Mouse (Mus musculus): ENCODE measurements around the gene Hectd1.

The Hectd1 gene

DNA sequence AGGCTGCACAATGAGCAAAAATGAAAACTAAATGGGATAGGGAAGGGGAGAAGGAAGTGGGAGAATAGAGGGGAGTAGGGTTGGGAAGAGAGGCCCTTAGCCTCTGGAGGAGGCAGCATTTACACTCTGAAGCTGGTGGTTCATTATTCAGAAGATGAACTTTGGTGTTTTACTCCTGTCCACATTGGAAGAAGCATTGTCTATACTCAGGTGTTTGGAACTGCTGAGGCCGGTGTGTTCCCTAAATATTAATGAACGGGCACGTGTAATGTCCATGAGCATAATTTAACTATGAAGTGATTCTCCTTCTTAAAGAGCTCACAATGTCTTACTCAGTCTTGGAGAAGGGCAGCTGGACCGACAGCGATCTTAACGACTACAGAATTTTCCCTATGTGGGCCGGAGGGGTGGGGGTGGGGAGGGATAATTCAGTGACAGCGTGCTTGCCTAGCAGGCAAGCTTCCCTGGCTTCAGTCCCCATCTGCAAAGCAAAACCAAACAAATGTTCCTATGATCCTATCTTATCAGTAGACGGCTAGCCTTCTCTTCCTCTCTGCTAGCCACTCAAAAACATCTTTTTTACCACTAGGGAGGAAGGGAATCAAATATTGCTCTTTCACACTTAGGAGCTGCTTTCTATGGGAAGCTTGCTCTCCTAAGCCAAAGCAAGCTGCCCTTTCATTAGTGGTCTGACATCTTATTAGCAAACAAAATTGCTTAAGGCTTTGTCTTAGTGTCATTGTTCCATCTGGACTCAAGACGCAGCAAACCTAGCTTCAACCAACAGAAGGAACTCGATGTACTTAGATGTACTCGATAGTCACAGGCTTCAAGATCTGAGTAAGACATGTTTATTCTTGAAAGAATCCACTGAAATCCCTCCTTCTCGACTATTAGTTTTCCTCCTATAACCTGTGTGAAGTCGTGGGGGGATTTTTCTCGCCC lies 14.5 kb upstream of the Hectd1 start:
- DNase-seq: no peak

DNA sequence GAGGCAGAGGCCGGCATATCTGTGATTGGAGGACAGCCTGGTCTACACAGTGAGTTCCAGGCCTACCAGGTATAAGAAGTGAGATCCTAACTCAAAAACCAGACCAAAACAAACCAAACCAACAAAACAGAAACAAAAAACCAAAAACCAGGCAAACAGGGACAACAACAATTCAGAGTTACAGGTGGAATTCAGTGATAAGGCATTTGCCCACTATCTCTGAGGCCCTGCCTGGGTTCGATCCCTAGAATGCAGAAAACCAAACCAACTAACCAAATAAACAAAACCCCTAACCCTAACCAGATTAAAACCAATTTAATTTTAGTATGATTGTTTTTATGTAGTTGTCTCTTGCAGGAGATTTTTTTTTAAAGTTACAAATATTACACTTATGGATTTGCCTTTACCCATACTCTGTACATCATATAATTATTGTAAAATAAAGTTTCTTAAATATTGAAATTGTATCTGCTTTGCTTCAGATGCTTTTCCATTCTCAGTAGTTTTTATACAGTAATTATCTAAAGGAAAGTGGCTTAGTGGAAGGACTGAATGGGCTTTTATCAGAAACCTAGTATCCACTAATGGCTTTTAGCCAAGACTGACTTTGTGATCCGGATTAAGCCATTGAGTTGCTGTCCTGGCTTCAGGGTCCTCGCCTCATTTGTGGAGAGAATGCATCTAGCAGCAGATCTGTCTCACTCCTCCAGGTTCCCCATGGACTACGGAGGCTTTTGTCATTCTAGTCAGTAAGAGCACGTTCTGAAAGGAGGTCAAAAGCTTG lies 12.9 kb upstream of the Hectd1 start:
- DNase-seq: no peak

GRCm38 (mm10) chr12:51839856-51840255 lies 10.5 kb upstream of the Hectd1 start:
- no peak for DNase-seq

- no peak for DNase-seq
These were observed 5.9 kb upstream of the Hectd1 start for GRCm38 (mm10) chr12:51835219-51835618.

GRCm38 (mm10) chr12:51831931-51832330 lies 2.6 kb upstream of the Hectd1 start:
- no peak for DNase-seq

DNA sequence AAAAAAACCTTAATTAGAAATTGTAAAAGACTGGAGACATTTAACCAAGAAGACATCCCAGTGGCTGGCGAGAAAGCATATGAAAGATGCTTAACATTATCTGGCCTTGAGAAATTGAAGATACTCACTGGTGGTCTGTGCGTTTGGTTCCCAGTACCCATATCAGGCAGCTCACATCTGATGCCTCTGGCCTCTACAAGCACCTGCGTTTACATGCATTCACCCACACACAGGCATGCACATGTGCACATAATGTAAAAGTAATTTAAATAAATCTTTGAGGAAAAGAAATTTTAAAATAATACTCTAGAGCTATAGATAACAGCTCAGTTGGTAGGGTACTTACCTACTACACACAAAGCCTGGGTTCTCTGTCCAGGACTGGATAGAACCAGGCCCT lies 2.0 kb upstream of the Hectd1 start:
- DNase-seq: no peak

DNA sequence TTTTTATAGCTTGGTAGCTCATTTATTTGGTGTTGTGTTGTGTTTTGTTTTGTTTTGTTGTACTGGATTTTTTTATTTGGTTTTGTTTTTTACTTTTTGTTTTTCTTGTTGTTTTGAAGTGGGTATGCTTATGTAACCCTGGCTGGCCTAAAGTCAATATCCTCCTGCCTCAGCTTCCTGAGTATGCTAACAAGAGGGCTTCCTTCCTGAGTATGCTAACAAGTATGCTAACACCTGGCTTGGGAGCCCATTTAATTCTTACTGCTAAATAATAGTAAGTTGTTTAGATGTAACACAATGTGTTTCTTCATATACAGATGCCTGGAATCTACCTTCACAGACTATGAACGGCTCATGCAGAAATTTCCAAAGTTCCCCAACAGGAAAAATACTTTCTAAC lies 1.3 kb upstream of the Hectd1 start:
- no peak for DNase-seq

GRCm38 (mm10) chr12:51830077-51830402 lies 704 bp upstream of the Hectd1 start:
- no peak for DNase-seq

DNA sequence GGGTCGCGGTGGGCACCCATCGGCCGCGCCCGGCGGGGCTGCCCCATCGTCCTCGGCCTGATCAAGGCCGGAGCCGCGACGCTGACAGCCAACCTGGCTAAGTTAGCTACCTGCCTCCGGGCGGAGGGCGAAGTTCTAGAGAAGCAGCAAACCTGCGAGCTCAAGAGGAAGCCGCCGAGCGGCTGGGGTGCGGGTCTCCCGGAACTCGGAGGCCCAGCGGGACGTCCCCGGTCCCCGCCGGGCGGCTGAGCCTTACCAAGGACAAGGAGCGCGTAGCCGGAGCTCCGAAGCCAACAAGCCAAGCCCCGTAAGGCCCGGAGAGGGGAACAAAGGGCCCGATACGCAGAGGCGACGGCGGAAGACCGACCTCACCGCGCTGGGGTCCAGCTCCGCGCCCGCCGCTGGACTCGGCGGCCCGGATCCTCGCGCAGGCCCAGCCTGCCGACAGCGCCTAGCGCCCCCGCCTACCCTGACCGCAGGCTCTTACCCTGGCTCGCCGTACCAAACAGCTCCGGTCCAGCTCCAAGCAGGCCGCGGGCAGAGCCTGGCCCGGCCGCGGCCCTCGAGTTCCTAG lies 533 bp downstream of the Hectd1 start:
- DNase-seq: peak; percentile 65

- no peak for DNase-seq
These were observed 1.2 kb downstream of the Hectd1 start for GRCm38 (mm10) chr12:51827958-51828650.

DNA sequence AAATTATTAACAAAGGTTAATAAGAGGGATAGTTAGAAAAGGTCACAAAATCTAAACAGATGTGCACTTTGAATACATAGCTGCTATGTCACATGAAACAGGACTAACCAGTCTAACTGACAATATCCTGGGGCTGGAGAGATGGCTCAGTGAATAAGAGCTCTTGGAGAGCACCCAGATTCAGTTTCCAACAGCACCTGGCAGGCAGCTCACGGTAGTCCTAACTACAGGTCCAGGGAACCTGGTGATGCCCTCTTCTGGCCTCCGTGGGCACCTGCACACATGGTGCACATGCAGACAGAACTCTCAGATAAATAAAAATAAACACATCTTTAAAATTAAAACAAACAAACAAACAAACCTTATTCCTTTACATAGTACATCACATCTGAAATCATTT lies 4.0 kb downstream of the Hectd1 start:
- DNase-seq: no peak

DNA sequence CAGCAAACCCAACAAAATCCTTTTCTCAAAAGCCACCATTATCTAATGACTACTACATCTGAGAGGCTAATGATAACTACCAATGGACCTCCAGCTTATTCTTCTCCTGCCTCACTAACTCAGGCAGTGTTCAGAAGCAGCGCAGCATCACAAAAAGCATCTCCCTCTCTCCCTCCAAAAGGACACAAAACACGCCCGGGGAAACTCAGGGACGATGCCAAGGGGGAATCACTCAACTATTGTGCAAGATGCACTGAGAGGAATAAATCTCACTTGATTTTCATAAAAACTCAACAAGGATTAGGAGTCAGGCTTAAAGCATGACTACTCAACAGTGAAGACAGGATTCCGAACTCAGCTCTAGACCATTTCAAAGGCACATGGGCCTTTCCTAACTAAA lies 6.0 kb downstream of the Hectd1 start:
- no peak for DNase-seq

DNA sequence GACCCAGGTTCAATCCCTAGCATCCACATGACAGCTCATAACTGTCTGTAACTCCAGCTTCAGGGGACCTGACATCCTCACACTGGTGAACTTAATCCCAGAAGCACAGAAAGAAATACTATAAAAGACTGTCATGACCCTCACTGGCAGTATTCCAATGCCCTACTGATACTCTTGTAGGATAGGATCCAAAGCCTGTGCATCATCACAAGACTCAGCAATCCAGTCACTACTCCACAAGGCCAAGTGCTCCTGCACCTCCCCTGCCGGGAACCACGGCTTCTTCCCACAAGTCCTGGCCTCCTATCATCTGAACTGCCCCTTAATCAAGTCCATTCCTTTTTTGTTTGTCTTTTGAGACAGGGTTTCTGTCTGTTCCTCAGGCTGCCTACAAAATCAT lies 6.5 kb downstream of the Hectd1 start:
- DNase-seq: no peak

DNA sequence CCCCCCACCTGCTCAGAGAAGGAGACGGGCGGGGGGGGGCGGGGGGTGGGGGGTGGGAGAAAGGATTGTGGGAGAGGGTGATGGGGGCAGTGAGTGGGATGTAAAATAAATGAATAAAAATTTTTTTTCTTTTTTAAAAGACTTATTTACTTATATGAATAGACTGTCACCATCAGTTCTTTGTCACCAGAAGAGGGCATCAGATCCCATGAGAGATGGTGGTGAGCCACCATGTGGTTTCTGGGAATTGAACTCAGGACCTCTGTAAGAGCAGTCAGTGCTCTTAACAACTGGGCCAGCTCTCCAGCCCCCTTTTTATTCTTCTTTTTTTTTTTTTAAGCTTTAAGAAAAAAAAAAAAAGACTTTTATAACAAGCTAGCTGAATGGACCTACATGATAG lies 7.1 kb downstream of the Hectd1 start:
- DNase-seq: no peak

DNA sequence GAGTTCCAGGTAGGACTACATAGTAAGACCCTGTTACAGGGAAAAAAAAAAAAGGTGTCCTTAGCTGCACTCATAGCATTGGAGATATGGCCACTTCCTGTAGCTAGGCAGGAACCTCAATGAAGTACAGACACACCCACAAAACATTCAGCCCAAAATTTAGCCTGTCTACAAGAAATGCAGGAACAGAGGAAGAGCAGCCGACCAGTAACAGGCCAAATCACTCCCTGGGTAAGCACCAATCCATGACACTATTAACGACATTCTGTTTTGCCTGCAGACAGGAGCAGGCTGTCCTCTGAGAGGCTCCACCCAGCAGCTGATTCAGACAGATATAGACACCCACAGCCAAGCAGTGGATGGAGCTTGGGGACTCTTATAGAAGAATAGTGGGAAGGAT lies 8.1 kb downstream of the Hectd1 start:
- no peak for DNase-seq

DNA sequence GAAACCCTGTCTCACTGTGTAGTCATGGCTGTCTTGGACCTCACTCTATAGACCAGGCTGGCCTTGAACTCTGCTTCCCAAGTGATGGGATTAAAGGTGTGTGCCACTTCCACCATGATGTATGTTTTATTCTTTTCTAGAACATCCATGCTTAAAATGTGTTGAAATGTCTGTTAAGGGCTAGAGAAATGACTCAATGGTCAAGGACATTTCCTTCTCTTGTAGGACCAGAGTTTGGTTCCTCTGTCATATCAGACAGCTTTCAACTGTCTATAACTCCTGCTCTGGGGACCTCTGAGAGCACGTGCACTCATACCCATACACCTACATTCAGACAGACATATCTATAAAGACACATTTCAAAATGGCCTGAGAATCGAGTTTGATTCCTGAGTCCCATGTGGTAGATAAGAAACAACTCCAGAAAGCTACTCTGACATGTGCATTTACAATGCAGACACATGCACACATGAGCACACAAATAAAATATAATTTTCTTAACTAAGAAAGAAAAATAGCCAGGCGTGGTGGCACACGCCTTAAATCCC lies 9.3 kb downstream of the Hectd1 start:
- no peak for DNase-seq

GRCm38 (mm10) chr12:51817815-51818613 lies 11.3 kb downstream of the Hectd1 start:
- no peak for DNase-seq

GRCm38 (mm10) chr12:51811388-51812140 lies 17.8 kb downstream of the Hectd1 start:
- DNase-seq: no peak

DNA sequence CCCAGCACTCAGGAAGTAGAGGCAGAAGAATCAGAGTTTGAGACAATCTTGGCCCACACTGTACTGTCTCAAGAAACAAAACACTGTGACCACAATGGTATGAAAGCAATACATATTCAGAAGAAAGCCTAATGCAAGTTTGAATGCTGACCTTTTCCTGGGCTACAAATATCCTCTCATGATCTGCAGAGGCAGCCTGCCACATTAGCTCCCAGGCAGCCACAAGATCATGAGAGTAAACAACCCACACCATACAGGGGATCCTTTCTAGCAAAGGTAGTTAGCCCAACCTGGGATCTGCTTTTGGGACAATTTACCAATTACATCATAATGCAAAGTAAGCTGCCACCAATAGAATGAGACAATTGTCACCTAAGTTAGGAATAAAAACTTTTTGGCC lies 18.8 kb downstream of the Hectd1 start:
- DNase-seq: no peak

- DNase-seq: peak; percentile 13
These were observed 44.5 kb downstream of the Hectd1 start for GRCm38 (mm10) chr12:51784842-51785241.

GRCm38 (mm10) chr12:51768702-51769101 lies 60.6 kb downstream of the Hectd1 start:
- DNase-seq: no peak

All from lung, postnatal 14 days (tissue).